ENCODE assay signal across 8 mouse cellular contexts in genomic region chr8:109957167-109958028, GRCm38 (mm10). TPM values are rescaled to one million over a fixed set of nuclear protein-coding genes. Genes with fewer than 3 reads are reported as not detected.
DNase-seq lines count a peak whose midpoint lies in the region; ATAC-seq lines count a peak whose summit lies in the region.

No protein-coding gene starts in this region.

- peaks cover 14% of the 10 kb centered on the region for H3K4me1 ChIP-seq in heart, embryonic 11.5 days (ENCODE audit: control insufficient read depth, insufficient read depth, low read length)
- H3K4me1 ChIP-seq in intestine, embryonic 15.5 days (replicated peaks): peaks cover 15% of the 10 kb centered on the region
- H3K4me1 ChIP-seq in lung, embryonic 16.5 days (replicated peaks; ENCODE audit: control insufficient read depth, insufficient read depth, low read length): peaks cover 9% of the 10 kb centered on the region; the same call in 1 of the 2 replicates
- peaks cover 9% of the 10 kb centered on the region; the same call in 1 of the 2 replicates for H3K4me1 ChIP-seq in stomach, embryonic 14.5 days (ENCODE audit: control insufficient read depth, insufficient read depth, low read length)

- ATAC-seq in heart, embryonic 11.5 days (replicated peaks; ENCODE audit: insufficient number of reproducible peaks, low FRiP score, low TSS enrichment): no peak
- peak; percentile 50 for ATAC-seq in common myeloid progenitor, adult 5-6 weeks (replicated peaks; ENCODE audit: low read depth, poor library complexity, severe bottlenecking)
- peak; percentile 85 for ATAC-seq in intestine, embryonic 15.5 days
- peak; percentile 60 for ATAC-seq in lung, embryonic 16.5 days (ENCODE audit: low read depth)
- ATAC-seq in stomach, embryonic 14.5 days (ENCODE audit: insufficient number of reproducible peaks, insufficient read depth, low FRiP score, low read depth): peak; percentile 74

- DNase-seq in heart, postnatal 25 days (ENCODE audit: low spot score): no peak
- no peak for DNase-seq in left cerebral cortex, adult 18-20 months (ENCODE audit: low spot score in 2 of 2)
- DNase-seq in right cerebral cortex, adult 2 months (ENCODE audit: low spot score in 2 of 2): no peak

- H3K4me3 ChIP-seq in heart, embryonic 11.5 days (ENCODE audit: low read depth, low read length): no peak overlapping the region
- H3K4me3 ChIP-seq in intestine, embryonic 15.5 days (replicated peaks): no peak overlapping the region
- no peak overlapping the region for H3K4me3 ChIP-seq in lung, embryonic 16.5 days (ENCODE audit: low read length)
- H3K4me3 ChIP-seq in stomach, embryonic 14.5 days (ENCODE audit: low read depth, low read length): no peak overlapping the region

- peaks cover 24% of the 10 kb centered on the region for H3K27me3 ChIP-seq in heart, embryonic 11.5 days (ENCODE audit: control insufficient read depth, insufficient read depth, low read length)
- H3K27me3 ChIP-seq in intestine, embryonic 15.5 days (replicated peaks): peaks cover 12% of the 10 kb centered on the region
- peaks cover 17% of the 10 kb centered on the region for H3K27me3 ChIP-seq in lung, embryonic 16.5 days (ENCODE audit: control insufficient read depth, insufficient read depth, low read depth, low read length)
- peaks cover 5% of the 10 kb centered on the region; the same call in 1 of the 2 replicates for H3K27me3 ChIP-seq in stomach, embryonic 14.5 days (ENCODE audit: control insufficient read depth, insufficient read depth, low read length)

- intact Hi-C loops in heart, postnatal 25 days (cut with DNase I): no loop called here

- no peak overlapping the region for H3K27ac ChIP-seq in heart, embryonic 11.5 days (ENCODE audit: low read depth, low read length)
- H3K27ac ChIP-seq in intestine, embryonic 15.5 days: peak overlapping the region; percentile 48; the same call in 1 of the 2 replicates
- H3K27ac ChIP-seq in lung, embryonic 16.5 days (ENCODE audit: low read length): 0 out of 2 replicates have a peak overlapping the region, but pooled peaks have one; percentile 18
- H3K27ac ChIP-seq in stomach, embryonic 14.5 days (ENCODE audit: low read length): no peak overlapping the region

- peak overlapping the region; percentile 53 for H3K4me2 ChIP-seq in heart, embryonic 11.5 days
- peak overlapping the region; percentile 38; the same call in 1 of the 2 replicates for H3K4me2 ChIP-seq in intestine, embryonic 15.5 days (replicated peaks)
- H3K4me2 ChIP-seq in lung, embryonic 16.5 days (ENCODE audit: low read depth, low read length): peak overlapping the region; percentile 19
- H3K4me2 ChIP-seq in stomach, embryonic 14.5 days (replicated peaks; ENCODE audit: low read depth, low read length): no peak overlapping the region

- H3K9ac ChIP-seq in heart, embryonic 11.5 days (ENCODE audit: low read depth, low read length): no peak overlapping the region
- H3K9ac ChIP-seq in intestine, embryonic 15.5 days: no peak overlapping the region
- no peak overlapping the region for H3K9ac ChIP-seq in lung, embryonic 16.5 days (ENCODE audit: low read length)
- no peak overlapping the region for H3K9ac ChIP-seq in stomach, embryonic 14.5 days (replicated peaks; ENCODE audit: low read depth, low read length)

- 10% methylated on average over 16 of the region's 16 CpGs for WGBS in heart, embryonic 11.5 days (ENCODE audit: insufficient replicate concordance)
- 7% methylated on average over 16 of the region's 16 CpGs for WGBS in intestine, embryonic 15.5 days
- 7% methylated on average over 16 of the region's 16 CpGs for WGBS in lung, embryonic 16.5 days
- 8% methylated on average over 16 of the region's 16 CpGs for WGBS in stomach, embryonic 14.5 days

- no peaks in the 10 kb centered on the region for H3K9me3 ChIP-seq in heart, embryonic 11.5 days (replicated peaks; ENCODE audit: control insufficient read depth, low read length)
- no peaks in the 10 kb centered on the region for H3K9me3 ChIP-seq in intestine, embryonic 15.5 days
- H3K9me3 ChIP-seq in lung, embryonic 16.5 days (ENCODE audit: control insufficient read depth, low read length): no peaks in the 10 kb centered on the region
- H3K9me3 ChIP-seq in stomach, embryonic 14.5 days (ENCODE audit: control insufficient read depth, low read depth, low read length): no peaks in the 10 kb centered on the region

- no peaks in the 10 kb centered on the region for H3K36me3 ChIP-seq in heart, embryonic 11.5 days (ENCODE audit: control insufficient read depth, insufficient read depth, low read length)
- no peaks in the 10 kb centered on the region for H3K36me3 ChIP-seq in intestine, embryonic 15.5 days
- no peaks in the 10 kb centered on the region for H3K36me3 ChIP-seq in lung, embryonic 16.5 days (ENCODE audit: control insufficient read depth, insufficient read depth, low read length)
- H3K36me3 ChIP-seq in stomach, embryonic 14.5 days (ENCODE audit: control insufficient read depth, insufficient read depth, low read length): no peaks in the 10 kb centered on the region

RNA-seq across cellular contexts. Expression of gene Marveld3, which starts 4.6 kb away (rescaled TPM):
- not detected in 2 replicates for polyA plus RNA-seq in heart, embryonic 11.5 days (2014; fragmentation: Nextera tagmentation; extraction: Ambion mirVana)
- under 1 TPM in 1 of 2 experiments, not detected in 1; 0.20 TPM for total RNA-seq in heart, postnatal 25 days (2021)
- not detected in 2 replicates for total RNA-seq in common myeloid progenitor, adult 5-6 weeks (2017)
- polyA plus RNA-seq in intestine, embryonic 15.5 days (2015; fragmentation: Nextera tagmentation; extraction: Ambion mirVana): 12.8 and 14.6 TPM in 2 replicates
- polyA plus RNA-seq in lung, embryonic 16.5 days (2015; fragmentation: Nextera tagmentation; extraction: Ambion mirVana): 7.4 and 9.2 TPM in 2 replicates
- 2.3 and 4.5 TPM in 2 replicates for polyA plus RNA-seq in stomach, embryonic 14.5 days (2014; fragmentation: Nextera tagmentation; extraction: Ambion mirVana)
- total RNA-seq in left cerebral cortex, adult 18-20 months (2021): under 1 TPM; 0.37 to 0.45 TPM

RNA-seq across cellular contexts. Expression of gene Tat, which starts 32.8 kb away (rescaled TPM):
- polyA plus RNA-seq in heart, embryonic 11.5 days (2014; fragmentation: Nextera tagmentation; extraction: Ambion mirVana): not detected in 2 replicates
- total RNA-seq in heart, postnatal 25 days (2021): under 1 TPM; 0.78 to 0.83 TPM
- total RNA-seq in common myeloid progenitor, adult 5-6 weeks (2017): not detected in 2 replicates
- polyA plus RNA-seq in intestine, embryonic 15.5 days (2015; fragmentation: Nextera tagmentation; extraction: Ambion mirVana): not detected in 2 replicates
- polyA plus RNA-seq in lung, embryonic 16.5 days (2015; fragmentation: Nextera tagmentation; extraction: Ambion mirVana): 0.16 TPM in 1 of 2 replicates, not detected in the other
- polyA plus RNA-seq in stomach, embryonic 14.5 days (2014; fragmentation: Nextera tagmentation; extraction: Ambion mirVana): not detected in 2 replicates
- not detected for total RNA-seq in left cerebral cortex, adult 18-20 months (2021)

Comparison
In these comparisons a context has a peak if more than half of its experiments do, and no peak if none do; other contexts are left out.
1. H3K27ac ChIP-seq: peak in intestine, embryonic 15.5 days (single experiment) and lung, embryonic 16.5 days (single experiment); none in heart, embryonic 11.5 days (single experiment) and stomach, embryonic 14.5 days (single experiment).